Mouse (Mus musculus): ENCODE measurements around the gene Kdf1. TPM values are rescaled to one million over a fixed set of nuclear protein-coding genes. Genes with fewer than 3 reads are reported as not detected.
A peak's percentile ranks its signal among the peaks of the same experiment; 100 is the strongest.

Gene Kdf1
- polyA plus RNA-seq, 1 experiment from 2014 or later = 1.4 TPM

- Histone ChIP-seq H3K9ac (ENCODE audit: low read length) (no peak overlapping the region), H3K4me1 (ENCODE audit: control insufficient read depth, insufficient read depth, low read length) (peaks cover 6% of the 10 kb centered on the region; the same call in 1 of the 2 replicates), H3K27ac (ENCODE audit: low read depth, low read length) (no peak overlapping the region), H3K4me2 (ENCODE audit: low read depth) (peak overlapping the region; percentile 44), H3K27me3 (ENCODE audit: control insufficient read depth, insufficient read depth, low read length) (peaks cover 50% of the 10 kb centered on the region), H3K36me3 (ENCODE audit: control insufficient read depth, insufficient read depth, low read length) (no peaks in the 10 kb centered on the region), H3K4me3 (ENCODE audit: low read depth, low read length) (peak overlapping the region; percentile 23), H3K9me3 (ENCODE audit: control insufficient read depth, low read length) (no peaks in the 10 kb centered on the region)
- WGBS = 1% methylated on average over 12 of the region's 12 CpGs
- ATAC-seq (ENCODE audit: insufficient read depth, low FRiP score, low TSS enrichment) = no peak
- DNase-seq (ENCODE audit: low spot score) = peak; percentile 90
These were observed 24.3 kb upstream of the Kdf1 start for GRCm38 (mm10) chr4:133494432-133494831.

GRCm38 (mm10) chr4:133494867-133495266 lies 23.9 kb upstream of the Kdf1 start:
- Histone ChIP-seq H3K27me3 (ENCODE audit: control insufficient read depth, insufficient read depth, low read length) (peaks cover 54% of the 10 kb centered on the region), H3K4me2 (ENCODE audit: low read depth) (no peak overlapping the region), H3K27ac (ENCODE audit: low read depth, low read length) (no peak overlapping the region), H3K9ac (ENCODE audit: low read length) (no peak overlapping the region), H3K4me1 (ENCODE audit: control insufficient read depth, insufficient read depth, low read length) (peaks cover 6% of the 10 kb centered on the region; the same call in 1 of the 2 replicates), H3K9me3 (ENCODE audit: control insufficient read depth, low read length) (no peaks in the 10 kb centered on the region), H3K4me3 (ENCODE audit: low read depth, low read length) (no peak overlapping the region), H3K36me3 (ENCODE audit: control insufficient read depth, insufficient read depth, low read length) (no peaks in the 10 kb centered on the region)
- ATAC-seq (ENCODE audit: insufficient read depth, low FRiP score, low TSS enrichment) = no peak
- 69% methylated on average over 4 of the region's 4 CpGs for WGBS
- no peak for DNase-seq (ENCODE audit: low spot score)

- Histone ChIP-seq H3K36me3 (ENCODE audit: control insufficient read depth, insufficient read depth, low read length) (no peaks in the 10 kb centered on the region), H3K27ac (ENCODE audit: low read depth, low read length) (no peak overlapping the region), H3K27me3 (ENCODE audit: control insufficient read depth, insufficient read depth, low read length) (peaks cover 63% of the 10 kb centered on the region), H3K4me2 (ENCODE audit: low read depth) (no peak overlapping the region), H3K4me3 (ENCODE audit: low read depth, low read length) (no peak overlapping the region), H3K9ac (ENCODE audit: low read length) (no peak overlapping the region), H3K4me1 (ENCODE audit: control insufficient read depth, insufficient read depth, low read length) (peaks cover 6% of the 10 kb centered on the region; the same call in 1 of the 2 replicates), H3K9me3 (ENCODE audit: control insufficient read depth, low read length) (no peaks in the 10 kb centered on the region)
- DNase-seq (ENCODE audit: low spot score) = no peak
- ATAC-seq (ENCODE audit: insufficient read depth, low FRiP score, low TSS enrichment) = no peak
- 31% methylated on average over 7 of the region's 7 CpGs for WGBS
These were observed 23.1 kb upstream of the Kdf1 start for GRCm38 (mm10) chr4:133495711-133496110.

GRCm38 (mm10) chr4:133496738-133497445 lies 21.9 kb upstream of the Kdf1 start:
- DNase-seq (ENCODE audit: low spot score) = no peak
- peak overlapping the region; percentile 100 for H3K4me2 ChIP-seq (ENCODE audit: low read depth)
- no peak overlapping the region for H3K4me3 ChIP-seq (ENCODE audit: low read depth, low read length)
- WGBS = 34% methylated on average over 6 of the region's 6 CpGs
- peaks cover 6% of the 10 kb centered on the region; the same call in 1 of the 2 replicates for H3K4me1 ChIP-seq (ENCODE audit: control insufficient read depth, insufficient read depth, low read length)
- H3K27ac ChIP-seq (ENCODE audit: low read depth, low read length) = no peak overlapping the region
- ATAC-seq (ENCODE audit: insufficient read depth, low FRiP score, low TSS enrichment) = no peak
- no peak overlapping the region for H3K9ac ChIP-seq (ENCODE audit: low read length)
- no peaks in the 10 kb centered on the region for H3K36me3 ChIP-seq (ENCODE audit: control insufficient read depth, insufficient read depth, low read length)
- H3K9me3 ChIP-seq (ENCODE audit: control insufficient read depth, low read length) = no peaks in the 10 kb centered on the region
- peaks cover 63% of the 10 kb centered on the region for H3K27me3 ChIP-seq (ENCODE audit: control insufficient read depth, insufficient read depth, low read length)

- DNase-seq (ENCODE audit: low spot score) = peak; percentile 51
These were observed 21.2 kb upstream of the Kdf1 start for GRCm38 (mm10) chr4:133497461-133498159.

GRCm38 (mm10) chr4:133498160-133498724 lies 20.5 kb upstream of the Kdf1 start, which contains the start of gene Trnp1:
Gene Trnp1, minus strand, starts transcription at chr4:133498550.
- Histone ChIP-seq H3K9ac (ENCODE audit: low read length) (peak within 1 kb of the TSS; percentile 58), H3K27ac (ENCODE audit: low read depth, low read length) (no peak within 1 kb of the TSS), H3K9me3 (ENCODE audit: control insufficient read depth, low read length) (no peaks in the 10 kb centered on the region), H3K4me2 (ENCODE audit: low read depth) (peak within 1 kb of the TSS; percentile 100), H3K4me1 (ENCODE audit: control insufficient read depth, insufficient read depth, low read length) (peaks cover 6% of the 10 kb centered on the region; the same call in 1 of the 2 replicates), H3K27me3 (ENCODE audit: control insufficient read depth, insufficient read depth, low read length) (peaks cover 61% of the 10 kb centered on the region), H3K4me3 (ENCODE audit: low read depth, low read length) (peak within 1 kb of the TSS; percentile 63), H3K36me3 (ENCODE audit: control insufficient read depth, insufficient read depth, low read length) (no peaks in the 10 kb centered on the region)
- ATAC-seq (ENCODE audit: insufficient read depth, low FRiP score, low TSS enrichment) (peak; percentile 76; the same call in 1 of the 2 replicates), DNase-seq (ENCODE audit: low spot score) (peak; percentile 85)
- 1% methylated on average over 40 of the region's 53 CpGs for WGBS

More at GRCm38 (mm10) chr4:133497461-133498159, 21.2 kb upstream of the Kdf1 start:
- H3K4me3 ChIP-seq (ENCODE audit: low read depth, low read length) = peak overlapping the region; percentile 63
- H3K4me1 ChIP-seq (ENCODE audit: control insufficient read depth, insufficient read depth, low read length) = peaks cover 6% of the 10 kb centered on the region; the same call in 1 of the 2 replicates
- H3K27ac ChIP-seq (ENCODE audit: low read depth, low read length) = no peak overlapping the region
- no peak for ATAC-seq (ENCODE audit: insufficient read depth, low FRiP score, low TSS enrichment)
- H3K9ac ChIP-seq (ENCODE audit: low read length) = peak overlapping the region; percentile 58
- peak overlapping the region; percentile 100 for H3K4me2 ChIP-seq (ENCODE audit: low read depth)
- peaks cover 61% of the 10 kb centered on the region for H3K27me3 ChIP-seq (ENCODE audit: control insufficient read depth, insufficient read depth, low read length)
- no peaks in the 10 kb centered on the region for H3K36me3 ChIP-seq (ENCODE audit: control insufficient read depth, insufficient read depth, low read length)
- H3K9me3 ChIP-seq (ENCODE audit: control insufficient read depth, low read length) = no peaks in the 10 kb centered on the region
- under 1% methylated on average over 65 of the region's 70 CpGs for WGBS

- Histone ChIP-seq H3K27ac (ENCODE audit: low read depth, low read length) (no peak overlapping the region), H3K4me3 (ENCODE audit: low read depth, low read length) (no peak overlapping the region), H3K4me2 (ENCODE audit: low read depth) (no peak overlapping the region), H3K9me3 (ENCODE audit: control insufficient read depth, low read length) (no peaks in the 10 kb centered on the region), H3K9ac (ENCODE audit: low read length) (no peak overlapping the region), H3K27me3 (ENCODE audit: control insufficient read depth, insufficient read depth, low read length) (peaks cover 47% of the 10 kb centered on the region), H3K4me1 (ENCODE audit: control insufficient read depth, insufficient read depth, low read length) (peaks cover 6% of the 10 kb centered on the region; the same call in 1 of the 2 replicates), H3K36me3 (ENCODE audit: control insufficient read depth, insufficient read depth, low read length) (no peaks in the 10 kb centered on the region)
- no peak for ATAC-seq (ENCODE audit: insufficient read depth, low FRiP score, low TSS enrichment)
- no peak for DNase-seq (ENCODE audit: low spot score)
- WGBS = 76% methylated on average over 7 of the region's 7 CpGs
These were observed 17.2 kb upstream of the Kdf1 start for GRCm38 (mm10) chr4:133501514-133501913.

GRCm38 (mm10) chr4:133504300-133504699 lies 14.5 kb upstream of the Kdf1 start:
- Histone ChIP-seq H3K4me3 (ENCODE audit: low read depth, low read length) (no peak overlapping the region), H3K9me3 (ENCODE audit: control insufficient read depth, low read length) (no peaks in the 10 kb centered on the region), H3K27ac (ENCODE audit: low read depth, low read length) (no peak overlapping the region), H3K27me3 (ENCODE audit: control insufficient read depth, insufficient read depth, low read length) (peaks cover 19% of the 10 kb centered on the region), H3K36me3 (ENCODE audit: control insufficient read depth, insufficient read depth, low read length) (no peaks in the 10 kb centered on the region), H3K9ac (ENCODE audit: low read length) (no peak overlapping the region), H3K4me1 (ENCODE audit: control insufficient read depth, insufficient read depth, low read length) (no peaks in the 10 kb centered on the region), H3K4me2 (ENCODE audit: low read depth) (no peak overlapping the region)
- 71% methylated on average over 5 of the region's 5 CpGs for WGBS
- DNase-seq (ENCODE audit: low spot score) (no peak), ATAC-seq (ENCODE audit: insufficient read depth, low FRiP score, low TSS enrichment) (no peak)

All from neural tube, embryonic 11.5 days (tissue).